Mouse (Mus musculus) limb, embryonic 14.5 days (tissue): ENCODE results near the gene Aldh8a1. TPM values are rescaled to one million over a fixed set of nuclear protein-coding genes. Genes with fewer than 3 reads are reported as not detected.

Source experiments
- ATAC-seq: fragments of 200-750 bp; cut with Nextera tagmentation; 2 replicates; pipeline ENCODE4 v1.8.0; 2017; ENCODE audit warnings: low read depth, moderate number of reproducible peaks, moderate TSS enrichment; ENCODE audit not compliant: low FRiP score
- DNase-seq: peaks from one replicate; pipeline ENCODE4 v3.0.0-alpha.2; 2015; ENCODE audit warnings: low spot score
- H3K27ac ChIP-seq: fragments of 300-500 bp; sonication (generic); replicated peaks from 2 replicates; pipeline ENCODE4 v1.5.1; 2014; ENCODE audit warnings: low read depth, mild to moderate bottlenecking, low read length, moderate library complexity, mixed read lengths
- H3K27me3 ChIP-seq: fragments of 300-500 bp; sonication (generic); 2 replicates; pipeline ENCODE4 v1.6.1; 2014; ENCODE audit warnings: low read length, mixed read lengths; ENCODE audit not compliant: control insufficient read depth, insufficient read depth
- H3K36me3 ChIP-seq: fragments of 300-500 bp; sonication (generic); 2 replicates; pipeline ENCODE4 v1.6.1; 2014; ENCODE audit warnings: mild to moderate bottlenecking, low read length, moderate library complexity, mixed read lengths; ENCODE audit not compliant: control insufficient read depth, insufficient read depth
- H3K4me1 ChIP-seq: fragments of 300-500 bp; sonication (generic); 2 replicates; pipeline ENCODE4 v1.6.1; 2014; ENCODE audit warnings: antibody characterized with exemption, low read length, mixed read lengths; ENCODE audit not compliant: control insufficient read depth, insufficient read depth
- H3K4me2 ChIP-seq: fragments of 300-500 bp; sonication (generic); replicated peaks from 2 replicates; pipeline ENCODE4 v1.6.1; 2014; ENCODE audit warnings: low read depth, mild to moderate bottlenecking, low read length, moderate library complexity; ENCODE audit not compliant: severe bottlenecking
- H3K4me3 ChIP-seq: fragments of 300-500 bp; sonication (generic); replicated peaks from 2 replicates; pipeline ENCODE4 v1.5.1; 2014; ENCODE audit warnings: low read length
- H3K9ac ChIP-seq: fragments of 300-500 bp; sonication (generic); 2 replicates; pipeline ENCODE4 v1.6.1; 2014; ENCODE audit warnings: mild to moderate bottlenecking, low read depth, low read length, moderate library complexity; ENCODE audit not compliant: severe bottlenecking
- H3K9me3 ChIP-seq: fragments of 300-500 bp; sonication (generic); 2 replicates; pipeline ENCODE4 v1.6.1; 2016; ENCODE audit warnings: low read length; ENCODE audit not compliant: control insufficient read depth
- POLR2A ChIP-seq: fragments of 200-500 bp; IDR thresholded peaks from 2 replicates; pipeline ENCODE4 v1.8.0; 2012; ENCODE audit warnings: inconsistent platforms, mild to moderate bottlenecking, moderate library complexity, borderline replicate concordance; ENCODE audit not compliant: insufficient read depth, insufficient read length; ENCODE audit errors: extremely low read depth
- WGBS: fragments of 180-500 bp; shearing (Covaris S2); extraction: QIAGEN DNeasy Blood & Tissue Kit; methylation state at CpG from one replicate; pipeline ENCODE4 v1.1.7; 2014; 5-methylcytosine and 5-hydroxymethylcytosine counted together
- polyA plus RNA-seq, 2 experiments: library from polyadenylated mRNA; depleted of rRNA in 1 of 2; stranded (reverse) in 1 of 2; unstranded in 1 of 2; fragments of >200 nt; fragmentation: Nextera tagmentation in 1 of 2; extraction: Ambion mirVana in 1 of 2; gene quantifications; 2 replicates each; pipeline versions ENCODE4 v1.2.1 to v1.2.3; 2012 to 2014

Gene Aldh8a1
- polyA plus RNA-seq, 2 experiments: 0.03 TPM; not detected in 1

DNA sequence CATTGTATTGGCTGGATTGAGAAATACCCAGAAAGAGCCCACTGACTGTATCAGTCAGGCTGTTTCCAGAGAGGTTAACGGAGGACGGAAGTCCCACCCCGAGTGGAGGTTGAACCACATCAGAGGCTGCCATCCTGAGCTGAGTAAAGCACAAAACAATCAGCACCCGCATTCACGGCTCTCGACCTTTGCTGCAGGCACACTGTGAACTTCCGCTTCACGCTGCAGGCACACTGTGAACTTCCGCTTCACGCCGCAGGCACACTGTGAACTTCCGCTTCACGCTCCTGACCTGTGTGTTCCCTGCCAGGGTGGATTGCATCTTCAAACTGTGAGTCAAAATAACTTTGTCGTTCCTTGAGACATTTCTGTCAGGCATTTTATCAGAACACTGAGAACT lies 42.1 kb downstream of the Aldh8a1 start:
- Histone ChIP-seq H3K4me3 (no peak overlapping the region), H3K27ac (no peak overlapping the region), H3K9ac (no peak overlapping the region), H3K4me1 (no peaks in the 10 kb centered on the region), H3K36me3 (no peaks in the 10 kb centered on the region), H3K27me3 (no peaks in the 10 kb centered on the region), H3K9me3 (no peaks in the 10 kb centered on the region), H3K4me2 (no peak overlapping the region)
- DNase-seq (no peak), ATAC-seq (no peak)
- TF ChIP-seq POLR2A: no peak
- WGBS: 82% methylated on average over 14 of the region's 14 CpGs

DNA sequence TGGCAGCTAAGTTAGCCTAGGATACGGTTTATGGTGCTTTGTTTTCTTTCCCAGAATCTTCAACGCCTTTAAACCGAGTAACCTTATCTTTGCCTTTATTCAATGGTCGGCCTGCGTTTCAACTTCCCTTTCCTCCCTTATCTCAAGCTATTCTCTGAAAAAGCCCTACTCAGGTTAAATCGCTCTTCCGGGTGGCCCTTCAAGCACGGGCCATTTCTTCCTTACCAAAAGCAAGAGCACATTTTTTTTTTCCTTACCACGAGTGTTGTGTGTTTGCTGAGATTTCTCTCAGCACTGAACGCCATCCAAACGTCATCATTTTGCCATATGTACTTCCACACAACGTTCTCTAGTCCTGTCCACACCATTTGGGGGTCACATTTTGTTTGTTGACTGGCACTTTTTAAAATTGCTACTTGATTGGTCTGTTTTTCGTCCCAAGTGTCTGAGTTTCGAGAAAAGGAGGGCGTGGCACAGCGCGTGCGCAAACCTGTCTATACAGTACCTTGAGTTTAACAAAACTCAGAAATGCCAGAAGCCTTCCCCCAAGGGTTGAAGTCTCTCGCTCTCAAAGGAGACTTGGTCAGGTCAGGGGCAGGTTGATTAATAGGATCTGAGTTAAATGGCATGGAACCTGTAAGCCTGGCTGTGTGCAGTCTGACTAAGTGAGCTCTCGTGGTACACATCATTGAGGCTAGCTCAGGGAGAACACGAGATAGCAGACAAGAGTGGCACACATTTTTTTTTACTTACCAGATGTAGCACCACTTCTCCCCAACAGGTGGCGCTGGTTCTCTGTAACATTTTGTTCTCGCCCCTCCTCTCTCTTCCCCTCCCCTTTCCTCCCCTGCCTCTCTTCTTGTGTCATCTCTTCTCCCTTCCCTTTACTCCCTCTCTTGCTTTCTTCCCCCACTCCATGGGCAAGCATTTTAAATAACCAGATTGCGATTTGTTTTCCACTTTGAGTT lies 43.6 kb downstream of the Aldh8a1 start:
- WGBS: 70% methylated on average over 24 of the region's 24 CpGs
- Histone ChIP-seq H3K4me1 (no peaks in the 10 kb centered on the region), H3K27ac (no peak overlapping the region), H3K4me2 (no peak overlapping the region), H3K4me3 (no peak overlapping the region), H3K9me3 (no peaks in the 10 kb centered on the region), H3K9ac (no peak overlapping the region), H3K36me3 (no peaks in the 10 kb centered on the region), H3K27me3 (no peaks in the 10 kb centered on the region)
- TF ChIP-seq POLR2A: no peak
- ATAC-seq (no peak), DNase-seq (no peak)

DNA sequence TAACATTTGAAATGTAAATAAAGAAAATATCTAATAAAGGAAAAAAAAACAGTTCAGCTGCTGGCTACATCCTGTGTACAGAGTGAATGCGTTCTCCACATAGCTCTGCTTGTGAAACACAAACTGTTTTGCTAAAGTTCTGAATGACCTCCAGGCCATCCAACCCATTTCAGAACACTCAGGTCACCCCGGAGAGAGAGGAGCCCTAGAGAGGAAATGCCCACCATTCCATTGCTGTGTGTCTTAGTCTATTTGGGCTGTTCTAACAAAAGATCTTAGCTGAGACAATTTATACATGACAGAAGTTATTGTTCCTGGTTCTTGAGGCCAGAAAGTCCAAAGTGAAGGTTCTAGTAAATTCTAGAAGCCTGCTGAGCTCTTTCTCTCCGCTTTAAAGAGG lies 49.4 kb downstream of the Aldh8a1 start:
- H3K36me3 ChIP-seq: no peaks in the 10 kb centered on the region
- 74% methylated on average over 3 of the region's 3 CpGs for WGBS
- H3K4me3 ChIP-seq: no peak overlapping the region
- DNase-seq (no peak), ATAC-seq (no peak)
- no peak for TF ChIP-seq POLR2A
- H3K9me3 ChIP-seq: no peaks in the 10 kb centered on the region
- H3K4me2 ChIP-seq: no peak overlapping the region
- no peak overlapping the region for H3K27ac ChIP-seq
- H3K27me3 ChIP-seq: no peaks in the 10 kb centered on the region
- no peaks in the 10 kb centered on the region for H3K4me1 ChIP-seq
- no peak overlapping the region for H3K9ac ChIP-seq

DNA sequence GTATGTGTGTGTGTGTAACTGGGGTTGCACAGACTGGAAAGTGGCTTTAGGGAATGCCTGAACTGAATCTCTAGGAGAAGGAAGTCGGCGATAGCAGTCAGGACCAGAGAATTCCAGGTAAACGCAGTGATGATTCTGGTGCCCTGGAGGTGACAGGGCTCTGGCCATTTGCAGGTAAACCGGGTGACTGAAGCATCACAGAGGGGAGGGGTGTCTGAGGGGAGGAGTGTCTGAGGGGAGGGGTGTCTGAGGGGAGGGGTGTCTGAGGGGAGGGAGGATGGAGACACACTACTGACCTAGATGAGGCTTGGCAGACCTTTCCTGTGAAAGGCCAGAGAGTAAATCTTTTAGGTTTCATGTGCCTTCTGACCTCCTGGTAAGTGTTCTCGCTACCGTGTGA lies 50.9 kb downstream of the Aldh8a1 start:
- Histone ChIP-seq H3K9me3 (no peaks in the 10 kb centered on the region), H3K4me1 (no peaks in the 10 kb centered on the region), H3K9ac (no peak overlapping the region), H3K36me3 (no peaks in the 10 kb centered on the region), H3K27ac (no peak overlapping the region), H3K4me2 (no peak overlapping the region), H3K27me3 (no peaks in the 10 kb centered on the region), H3K4me3 (no peak overlapping the region)
- DNase-seq (no peak), ATAC-seq (no peak)
- TF ChIP-seq POLR2A: no peak
- WGBS: 60% methylated on average over 6 of the region's 6 CpGs

DNA sequence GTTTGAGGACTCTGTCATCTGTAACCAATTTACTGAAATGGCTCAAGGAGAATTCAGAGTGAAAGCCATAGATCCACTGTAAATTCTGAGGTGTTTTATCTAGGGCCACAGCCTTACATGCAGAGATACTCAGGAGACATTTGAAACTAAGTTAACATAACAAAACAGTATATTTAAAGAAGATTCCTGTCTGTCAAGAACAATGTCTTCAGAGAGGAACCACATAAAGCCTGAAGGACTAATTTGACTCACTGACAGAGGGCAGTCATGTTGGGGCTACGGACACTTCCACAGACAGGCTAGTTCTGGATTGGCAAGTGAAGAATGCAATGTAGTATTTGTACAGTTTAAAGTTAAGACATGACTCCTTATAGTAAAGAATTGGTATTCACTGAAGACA lies 62.2 kb downstream of the Aldh8a1 start:
- no peaks in the 10 kb centered on the region for H3K27me3 ChIP-seq
- TF ChIP-seq POLR2A: no peak
- no peaks in the 10 kb centered on the region for H3K9me3 ChIP-seq
- ATAC-seq: no peak
- 85% methylated on average over 1 of the region's 1 CpGs for whole genome bisulfite sequencing
- no peak overlapping the region for H3K9ac ChIP-seq
- H3K4me3 ChIP-seq: no peak overlapping the region
- H3K4me1 ChIP-seq: peaks cover 12% of the 10 kb centered on the region
- no peaks in the 10 kb centered on the region for H3K36me3 ChIP-seq
- no peak overlapping the region for H3K27ac ChIP-seq
- DNase-seq: no peak
- no peak overlapping the region for H3K4me2 ChIP-seq
